Mouse (Mus musculus) mouse trophoblast stem cell (cell line): ENCODE data around the gene Zfp791.
"Not testable (repeated sequence)": the region's sequence is repeated elsewhere in the genome, so short reads cannot be mapped to it uniquely, and the experiment has no call there.

Experiments used
- in situ Hi-C, 2 experiments: fragments of 300-500 bp; cut with MseI, MboI; formaldehyde crosslinking; loops; 2 replicates in 1 of 2; 3 replicates in 1 of 2; pipeline ENCODE4 v1.15.1; 2025

The Zfp791 gene

DNA sequence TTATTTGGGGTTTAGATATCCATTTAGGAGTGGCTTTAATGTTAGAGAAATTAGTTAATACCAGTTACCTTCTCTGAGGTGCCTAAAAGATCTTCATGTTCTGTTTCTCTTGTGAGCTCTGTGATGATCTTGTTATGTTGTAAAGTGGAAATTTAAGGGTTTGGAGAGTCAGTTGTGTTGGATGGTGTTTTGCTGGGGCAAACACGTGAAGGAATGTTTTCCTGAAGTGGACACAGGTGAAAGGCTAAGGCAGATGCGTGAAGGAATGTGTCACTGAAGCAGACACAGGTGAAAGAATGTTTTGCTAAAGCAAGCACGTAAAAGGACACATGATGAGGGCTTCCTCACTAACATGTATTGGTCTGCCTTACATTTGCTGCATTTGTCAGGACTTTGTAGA, at the start of gene Zfp791:
Zfp791 (minus strand) TSS at position 101 of the 400 bp plus-strand sequence.
- in situ Hi-C loops, result no loop called here

DNA sequence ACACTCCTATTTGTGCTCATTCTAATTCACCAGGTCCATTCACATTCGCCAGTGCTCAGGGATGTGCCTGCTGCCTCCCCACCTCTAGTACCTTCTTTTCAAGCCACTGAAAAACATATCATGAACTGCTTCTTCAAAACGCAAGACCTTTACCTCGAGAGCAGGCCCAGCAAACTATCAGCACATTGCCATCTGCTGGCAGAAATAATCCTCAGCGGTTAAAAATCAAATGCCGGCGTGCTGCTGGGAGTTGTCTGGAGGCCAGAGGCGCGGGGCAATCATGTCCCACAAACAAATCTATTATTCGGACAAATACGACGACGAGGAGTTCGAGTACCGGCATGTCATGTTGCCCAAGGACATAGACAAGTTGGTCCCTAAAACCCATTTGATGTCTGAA, 48.4 kb upstream of the Zfp791 start:
- in situ Hi-C loops, result no loop called here

DNA sequence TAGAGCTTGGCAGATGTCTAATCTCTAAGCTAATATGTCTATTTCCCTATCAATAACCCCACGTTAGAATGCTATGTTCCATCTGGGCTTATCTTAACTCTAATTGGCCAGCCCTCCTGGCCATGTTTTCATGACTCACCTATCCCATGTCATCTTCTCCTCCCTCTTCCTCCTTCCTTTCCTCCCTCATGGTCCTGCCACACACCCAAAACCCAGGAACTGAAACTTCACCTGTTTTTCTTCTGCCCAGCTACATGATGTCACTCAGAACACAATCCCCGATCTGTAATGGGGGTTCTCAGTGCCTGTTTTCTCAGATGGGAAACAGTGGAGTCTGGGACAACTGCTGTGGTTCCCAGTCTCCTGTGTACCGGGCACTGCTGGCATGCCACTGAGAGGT, 28.7 kb upstream of the Zfp791 start, which contains the start of gene Cks1brt:
Cks1brt (plus strand) TSS at position 301 of the 400 bp plus-strand sequence.
- in situ Hi-C loops, result no loop called here

DNA sequence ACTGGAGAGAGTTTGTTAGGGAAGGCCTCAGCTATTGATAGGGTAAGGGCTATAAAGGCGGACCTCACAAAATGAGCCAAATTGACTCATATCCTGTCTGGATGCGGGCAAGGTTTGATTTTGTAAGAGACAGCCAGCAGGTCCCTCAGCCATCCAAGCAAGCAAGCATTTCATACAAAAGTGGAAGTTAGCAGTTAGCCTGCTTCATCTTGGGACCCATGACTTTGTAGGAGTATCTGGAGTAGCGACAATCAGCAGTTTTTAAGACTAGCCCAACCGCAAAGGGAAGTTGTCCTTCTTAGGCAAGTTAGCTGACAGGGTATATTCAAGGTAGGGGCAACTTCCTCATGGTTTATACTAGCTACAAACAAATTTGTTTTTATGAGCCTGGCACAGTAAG, 19.6 kb upstream of the Zfp791 start:
- in situ Hi-C loops, result no loop called here

DNA sequence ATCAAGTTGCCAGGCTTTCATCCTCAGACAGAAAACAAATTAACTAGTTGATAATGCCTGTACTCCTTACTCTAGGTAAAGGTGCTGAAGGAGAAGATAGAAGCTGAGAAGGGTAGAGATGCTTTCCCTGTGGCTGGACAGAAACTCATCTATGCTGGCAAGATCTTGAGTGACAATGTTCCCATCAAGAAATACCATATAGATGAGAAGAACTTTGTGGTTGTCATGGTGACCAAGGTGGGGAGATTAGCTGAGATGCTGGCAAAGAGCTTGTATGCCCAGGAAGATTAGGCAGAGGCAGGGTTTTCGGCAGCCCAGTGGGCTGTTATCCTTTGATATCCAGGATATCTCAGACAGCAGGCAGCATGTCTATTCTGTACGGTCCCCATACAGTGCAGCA, 12.8 kb upstream of the Zfp791 start:
- in situ Hi-C loops, result not testable (repeated sequence)

DNA sequence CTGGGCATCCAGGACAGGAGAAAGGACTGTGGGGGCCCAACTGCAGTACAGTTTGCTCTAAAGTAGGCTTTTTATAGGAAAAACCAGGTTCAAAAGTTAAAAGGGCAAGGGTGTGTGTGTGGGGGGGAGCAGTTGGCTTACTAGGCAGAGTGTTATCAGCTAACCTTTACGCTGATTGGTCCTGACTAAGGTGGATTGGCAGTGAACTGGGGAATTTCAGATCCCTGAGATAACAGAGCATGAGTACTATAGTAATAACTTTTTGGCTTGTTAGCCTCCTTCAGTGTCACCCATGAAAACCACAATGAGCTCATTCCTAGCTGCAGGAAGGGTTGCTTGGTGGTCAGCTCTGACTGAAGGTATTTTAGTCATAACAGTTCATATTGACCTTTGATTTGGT, 9.4 kb upstream of the Zfp791 start:
- in situ Hi-C loops, result no loop called here

DNA sequence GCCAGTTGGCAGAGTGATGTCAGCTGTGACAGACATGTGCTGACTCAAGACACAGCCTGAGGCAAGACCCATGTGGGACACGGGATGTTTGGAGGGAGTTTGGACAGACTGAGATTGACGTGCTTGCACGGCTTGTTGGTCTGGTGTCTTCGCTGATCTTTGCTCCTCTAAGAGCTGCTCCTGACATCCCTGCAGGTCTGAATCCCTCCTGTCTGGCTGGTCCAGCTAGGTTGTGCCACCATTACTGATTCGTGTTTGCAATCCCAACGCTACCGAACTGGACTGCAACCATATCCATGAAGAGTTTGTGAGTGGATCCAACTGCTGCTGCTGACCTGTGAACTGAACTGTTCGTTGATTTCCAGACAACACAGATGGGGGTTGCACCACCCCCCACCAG, 796 bp upstream of the Zfp791 start:
- in situ Hi-C loops, result no loop called here

DNA sequence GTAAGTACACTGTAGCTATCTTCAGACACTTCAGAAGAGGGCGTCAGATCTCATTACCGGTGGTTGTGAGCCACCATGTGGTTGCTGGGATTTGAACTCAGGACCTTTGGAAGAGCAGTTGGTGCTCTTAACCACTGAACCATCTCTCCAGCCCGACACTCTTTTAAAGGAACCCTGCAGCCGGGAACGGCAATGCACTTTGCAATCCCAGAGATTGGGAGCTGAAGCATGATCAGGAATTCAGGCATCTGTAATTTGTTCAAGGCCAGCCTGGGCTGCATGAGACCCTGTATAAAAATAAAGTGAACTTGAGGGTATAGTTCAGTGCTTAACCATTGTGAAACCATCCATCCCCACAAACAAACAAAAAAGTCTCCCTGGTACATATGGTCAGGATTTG, 2.6 kb downstream of the Zfp791 start:
- in situ Hi-C loops, result not testable (repeated sequence)

DNA sequence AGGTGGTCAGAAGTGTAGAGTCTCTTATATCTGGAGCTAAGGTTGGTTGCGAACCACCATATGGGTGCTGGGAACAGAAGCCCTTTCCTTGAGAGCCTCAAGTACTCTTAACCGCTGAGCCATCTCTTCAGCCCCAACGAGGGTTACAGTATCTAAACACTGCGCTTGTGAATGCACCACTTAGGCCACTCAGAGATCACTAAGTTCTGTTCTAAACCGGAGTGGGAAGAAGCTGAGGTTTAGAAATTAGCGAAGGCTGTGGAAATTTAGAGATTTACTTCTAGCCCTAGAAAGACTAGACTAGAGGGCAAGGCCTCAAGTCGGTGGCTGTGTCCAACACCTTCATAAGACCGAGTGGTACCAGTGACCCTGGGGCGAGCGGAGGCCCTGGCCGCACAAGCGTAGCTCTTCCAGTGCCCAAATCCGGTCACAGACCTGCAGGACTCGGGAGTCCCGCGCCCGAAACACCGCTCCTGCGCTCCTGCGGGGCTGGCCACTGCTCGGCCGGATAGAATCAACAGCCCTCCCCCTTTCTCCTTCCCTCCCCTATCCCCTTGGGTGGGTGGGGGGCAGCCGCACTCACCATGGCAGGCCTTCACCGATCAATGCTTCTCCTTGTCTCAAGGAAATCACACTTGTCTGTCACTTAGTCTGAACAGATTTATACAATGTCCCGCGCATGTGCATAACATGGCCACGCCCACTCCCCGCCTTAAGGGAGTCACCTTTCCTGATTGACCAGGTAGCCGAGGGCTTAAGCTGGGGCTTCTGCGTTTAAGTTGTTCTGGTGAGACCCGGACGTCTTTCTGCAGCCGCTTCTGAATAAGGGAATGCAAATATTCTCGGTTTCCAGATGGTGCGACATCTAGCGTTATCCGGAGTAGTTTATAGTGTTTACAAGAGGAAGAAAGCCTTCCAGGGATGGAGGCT, 3.6 kb downstream of the Zfp791 start:
- in situ Hi-C loops, result no loop called here

DNA sequence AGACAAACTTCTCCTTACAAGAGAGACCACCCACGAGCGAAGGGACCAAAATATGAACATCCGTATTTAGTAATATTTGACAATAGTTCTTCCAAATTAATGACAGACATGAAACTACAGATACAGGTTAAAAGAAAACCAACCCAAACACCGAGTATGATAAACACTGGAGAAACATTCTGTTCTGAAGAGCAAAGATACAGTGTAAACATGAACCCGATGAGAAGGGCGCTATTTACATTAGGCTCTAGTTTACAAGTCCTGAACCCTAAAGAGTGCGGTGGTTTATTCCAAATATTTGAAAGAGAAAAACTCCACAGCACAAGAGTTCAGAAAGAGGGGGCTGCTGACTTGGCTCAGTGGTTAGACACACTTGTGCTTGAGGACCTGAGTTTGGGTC, 5.9 kb downstream of the Zfp791 start:
- in situ Hi-C loops, result no loop called here

DNA sequence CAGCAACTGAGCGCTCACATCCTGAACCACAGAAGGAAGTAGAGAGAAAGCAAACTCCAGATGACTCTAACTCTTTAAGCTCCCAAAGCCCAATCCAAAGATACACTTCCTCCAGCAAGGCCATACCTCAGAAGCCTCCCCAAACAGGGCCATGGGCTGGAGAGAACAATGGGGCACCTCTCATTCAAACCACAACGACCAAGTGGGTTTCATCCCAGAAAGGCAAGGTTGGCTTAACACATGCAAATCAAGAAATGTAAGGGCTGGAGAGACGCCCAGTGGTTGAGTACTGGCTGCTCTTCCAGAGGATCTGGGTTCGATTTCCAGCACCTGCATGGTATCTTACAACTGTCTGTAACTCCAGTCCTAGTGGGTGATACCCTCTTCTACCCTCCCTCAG, 7.4 kb downstream of the Zfp791 start:
- in situ Hi-C loops, result no loop called here

DNA sequence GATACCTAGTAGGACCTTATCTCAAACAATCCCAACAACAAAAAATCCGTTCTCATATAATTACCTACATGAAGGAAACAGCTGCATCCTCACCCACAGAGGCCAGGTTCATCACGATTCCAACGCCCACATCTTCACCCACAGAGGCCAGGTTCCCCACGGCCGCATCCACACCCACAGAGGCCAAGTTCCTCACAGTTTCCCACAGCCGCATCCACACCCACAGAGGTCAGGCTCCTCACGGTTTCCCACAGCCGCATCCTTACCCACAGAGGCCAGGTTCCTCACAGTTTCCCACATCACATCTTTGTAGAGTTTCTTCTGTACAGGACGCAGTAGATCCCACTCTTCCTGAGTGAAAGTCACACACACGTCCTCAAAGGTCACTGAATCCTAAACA, 9.7 kb downstream of the Zfp791 start:
- in situ Hi-C loops, result no loop called here

DNA sequence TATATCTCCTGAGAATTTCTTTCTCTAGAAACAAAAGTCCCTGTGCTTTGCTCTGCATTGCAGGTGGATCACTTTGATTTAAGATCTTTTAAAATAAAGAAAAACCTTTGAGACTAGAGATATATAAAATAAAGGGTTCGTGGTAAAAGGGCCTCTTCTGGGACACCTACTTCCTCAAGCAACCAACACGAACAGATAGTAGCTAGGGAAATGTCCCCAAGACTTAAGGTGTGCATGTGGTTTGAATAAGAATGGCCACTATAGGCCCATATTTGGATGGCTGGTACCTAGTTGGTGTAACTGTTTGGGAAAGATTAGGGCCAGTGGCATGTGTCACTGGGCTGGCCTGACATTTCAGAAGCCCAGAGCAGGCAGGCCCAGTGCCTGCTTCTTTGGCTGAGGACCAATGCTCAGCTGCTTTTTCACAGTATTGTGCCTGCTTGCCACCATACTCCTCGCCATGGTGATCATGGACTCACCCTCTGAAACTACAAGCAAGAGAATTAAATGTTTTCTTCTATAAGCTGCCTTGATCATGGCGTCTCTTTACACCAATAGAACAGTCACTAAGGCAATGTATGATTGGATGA, 22.7 kb downstream of the Zfp791 start:
- in situ Hi-C loops, result no loop called here

DNA sequence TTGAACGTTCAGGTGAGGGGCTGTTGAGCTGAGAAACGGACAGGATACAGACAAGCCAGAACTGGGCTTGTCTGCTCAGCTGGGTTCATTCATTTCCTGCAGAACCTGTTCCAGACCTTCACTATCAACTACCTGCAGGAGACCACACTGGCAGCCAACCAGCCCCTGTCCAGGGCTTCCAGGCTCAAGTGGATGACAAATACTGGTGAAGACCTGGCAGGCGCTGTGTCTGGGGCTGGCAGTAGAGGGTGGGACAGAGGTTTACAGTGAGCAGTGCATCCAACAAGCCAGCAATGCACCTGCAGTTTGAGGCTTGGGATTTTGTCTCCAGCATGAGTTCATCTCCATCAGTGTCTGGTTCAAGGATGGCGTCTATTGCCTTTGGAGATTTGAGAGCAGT, 26.0 kb downstream of the Zfp791 start:
- in situ Hi-C loops, result no loop called here

DNA sequence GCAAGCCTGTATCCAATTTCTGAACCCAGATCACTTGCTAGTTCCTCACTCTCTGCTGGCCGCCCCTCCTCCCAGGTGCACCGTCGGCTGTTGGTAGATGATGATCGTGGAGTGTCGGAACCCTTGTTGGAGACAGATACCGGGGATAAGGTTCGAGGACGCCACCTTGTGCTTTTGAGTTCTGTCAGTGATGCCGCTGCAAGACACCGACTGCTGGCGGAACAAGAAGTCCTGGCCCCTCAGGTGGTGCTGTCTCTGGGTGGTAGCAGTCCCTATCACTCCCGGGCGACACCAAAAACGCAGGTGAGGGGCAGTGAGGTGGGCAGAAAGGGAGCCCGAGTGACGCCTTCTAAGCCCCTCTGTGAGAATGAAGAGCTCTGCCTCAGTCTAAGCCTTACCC, 26.7 kb downstream of the Zfp791 start:
- in situ Hi-C loops, result no loop called here

DNA sequence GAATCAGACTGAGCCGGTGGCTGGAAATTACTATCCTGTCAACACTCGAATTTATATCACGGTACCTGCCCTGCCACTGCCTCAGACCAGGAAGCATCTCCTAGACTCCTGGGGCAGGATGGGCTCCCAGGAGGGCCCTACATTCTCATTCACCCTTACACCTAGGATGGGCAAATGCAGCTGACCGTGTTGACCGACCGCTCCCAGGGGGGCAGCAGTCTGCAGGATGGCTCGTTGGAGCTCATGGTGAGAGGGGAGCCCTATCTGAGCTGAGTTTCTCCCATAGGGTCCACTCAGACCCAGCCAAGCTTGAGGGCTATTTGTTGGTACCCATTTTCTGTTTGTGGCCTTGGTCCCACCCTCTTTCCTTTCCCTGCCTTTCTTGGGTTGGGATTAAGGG, 27.3 kb downstream of the Zfp791 start:
- in situ Hi-C loops, result no loop called here

DNA sequence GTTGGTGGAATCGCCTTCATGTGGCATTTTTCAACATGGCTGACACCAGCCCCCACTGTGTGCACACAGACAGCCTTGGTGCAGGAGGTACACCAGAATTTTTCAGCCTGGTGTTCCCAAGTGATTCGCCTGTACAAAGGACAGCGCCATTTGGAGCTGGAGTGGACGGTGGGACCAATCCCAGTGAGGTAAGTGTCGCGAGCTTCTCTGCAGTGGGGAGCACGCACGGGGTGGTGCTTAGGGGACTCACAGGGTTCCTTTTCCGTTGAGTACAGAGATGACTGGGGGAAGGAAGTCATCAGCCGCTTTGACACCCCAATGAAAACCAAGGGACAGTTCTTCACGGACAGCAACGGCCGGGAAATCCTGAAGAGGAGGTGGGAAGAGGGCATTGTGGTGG, 27.8 kb downstream of the Zfp791 start:
- in situ Hi-C loops, result no loop called here

DNA sequence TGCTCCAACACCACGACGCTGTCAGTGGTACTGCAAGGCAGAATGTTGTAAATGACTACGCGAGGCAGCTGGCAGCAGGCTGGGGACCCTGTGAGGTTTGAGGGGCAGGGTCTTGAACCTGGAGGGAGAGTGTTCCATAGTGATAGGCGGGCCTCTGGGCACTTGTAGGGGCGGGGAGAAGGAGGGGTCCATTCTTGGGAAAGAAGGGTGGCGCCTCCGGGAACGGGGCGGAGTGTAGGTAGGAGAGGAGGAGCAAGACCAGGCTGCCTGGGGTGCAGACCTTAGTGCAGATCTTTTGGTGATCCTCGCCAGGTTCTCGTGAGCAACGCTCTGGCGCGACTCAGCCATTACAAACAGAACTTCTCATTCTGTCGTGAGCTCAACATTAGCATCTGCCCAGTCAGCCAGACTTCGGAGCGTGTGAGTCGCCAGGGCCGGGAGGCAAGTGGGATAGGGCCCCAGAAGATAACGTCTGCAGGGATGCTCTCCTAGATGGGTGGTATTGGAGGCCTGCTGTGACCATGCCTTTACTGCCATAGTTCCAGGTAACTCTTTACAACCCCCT, 31.3 kb downstream of the Zfp791 start:
- in situ Hi-C loops, result no loop called here

DNA sequence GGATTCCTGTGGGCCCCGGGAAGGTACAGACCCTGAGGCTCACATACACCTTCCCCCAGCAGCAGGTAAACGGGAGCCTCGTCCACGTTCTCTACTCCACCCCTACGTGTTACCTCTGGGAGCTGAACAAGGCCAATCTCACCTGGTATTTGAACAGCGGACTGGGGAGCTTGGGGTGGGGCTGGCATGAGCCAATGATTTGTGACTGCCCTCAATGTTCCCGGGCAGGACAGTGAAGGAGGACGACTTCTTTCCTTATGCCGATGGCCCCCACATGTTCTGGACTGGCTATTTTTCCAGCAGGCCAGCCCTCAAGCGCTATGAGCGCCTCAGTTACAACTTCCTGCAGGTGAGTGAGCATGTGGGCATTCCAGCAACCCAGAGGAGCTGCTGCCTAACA, 32.0 kb downstream of the Zfp791 start:
- in situ Hi-C loops, result no loop called here

DNA sequence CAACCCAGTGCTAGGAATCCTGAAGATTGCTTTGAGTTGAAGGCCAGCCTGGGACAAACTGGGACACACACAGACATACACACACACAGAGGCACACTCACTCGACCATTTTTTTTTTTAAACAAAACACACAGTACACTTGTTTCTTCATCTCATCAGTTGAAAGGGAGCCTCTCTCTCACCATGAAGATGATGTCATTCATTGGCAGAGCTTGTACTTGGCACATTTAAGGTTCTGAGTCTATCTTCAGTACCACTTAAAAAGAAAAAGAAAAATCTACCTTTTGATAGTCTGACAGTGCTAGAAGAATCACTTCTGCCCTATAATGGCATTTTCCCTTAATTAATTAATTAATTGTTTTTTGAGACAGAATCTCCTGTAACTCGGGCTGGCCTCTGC, 34.1 kb downstream of the Zfp791 start:
- in situ Hi-C loops, result no loop called here

DNA sequence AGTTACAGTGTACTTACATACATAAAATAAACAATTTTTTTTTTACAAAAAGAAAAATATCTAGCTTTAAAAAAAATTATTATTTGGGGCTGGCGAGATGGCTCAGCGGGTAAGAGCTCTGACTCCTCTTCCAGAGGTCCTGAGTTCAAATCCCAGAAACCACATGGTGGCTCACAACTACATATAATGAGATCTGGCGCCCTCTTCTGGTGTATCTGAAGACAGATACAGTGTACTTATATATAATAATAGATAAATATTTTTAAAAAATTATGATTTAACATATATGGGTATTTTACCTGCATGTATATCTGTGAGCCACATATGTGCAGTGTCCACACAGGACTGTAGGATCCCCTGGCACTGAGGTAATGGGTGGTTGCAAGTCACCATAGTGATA, 36.7 kb downstream of the Zfp791 start:
- in situ Hi-C loops, result no loop called here

DNA sequence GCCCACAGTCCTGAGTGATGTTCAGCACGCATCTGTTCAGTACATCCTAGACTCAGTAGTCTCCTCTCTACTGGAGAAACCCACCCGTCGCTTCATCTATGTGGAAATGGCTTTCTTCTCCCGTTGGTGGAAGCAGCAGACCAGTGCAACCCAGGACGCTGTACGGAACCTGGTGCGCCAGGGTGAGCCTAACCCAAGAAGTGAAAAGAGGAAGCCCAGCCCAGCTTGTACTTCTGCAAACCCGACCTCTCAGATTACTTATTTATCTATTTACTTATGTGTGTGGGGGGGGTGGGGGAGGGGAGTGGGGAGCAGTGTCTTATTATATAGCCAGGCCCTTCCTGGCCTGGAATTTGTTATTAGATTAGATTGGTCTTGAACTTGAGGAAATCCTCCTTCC, 38.3 kb downstream of the Zfp791 start:
- in situ Hi-C loops, result no loop called here
